Mouse (Mus musculus) right cerebral cortex, postnatal 36 days (tissue): ENCODE results near the gene Myo1f.
"Not testable (repeated sequence)": the region's sequence is repeated elsewhere in the genome, so short reads cannot be mapped to it uniquely, and the experiment has no call there.

Experiments used
- DNase-seq, 2 experiments: peaks; one replicate each; pipeline ENCODE4 v3.0.0; 2022; ENCODE audit warnings: low spot score in 2 of 2, mixed read lengths in 1 of 2

The Myo1f gene

DNA sequence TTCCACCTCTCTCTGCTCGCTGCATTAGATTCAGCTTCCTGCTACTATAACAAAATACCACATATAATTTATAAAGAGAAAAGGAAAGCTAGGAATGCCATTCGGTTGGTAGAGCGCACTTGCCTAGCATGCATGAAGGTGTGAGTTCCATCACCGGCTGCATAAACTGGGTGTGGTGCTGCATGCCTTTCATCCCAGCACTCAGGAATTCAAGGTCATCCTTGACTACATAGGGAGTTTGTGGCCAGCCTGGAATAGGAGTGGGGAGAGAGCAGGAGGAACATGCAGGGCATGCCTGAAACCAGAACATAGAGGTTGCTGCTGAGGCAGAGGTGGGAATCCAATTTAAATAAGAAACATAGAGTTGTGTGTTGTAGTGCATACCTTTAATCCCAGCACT, 28.6 kb downstream of the Myo1f start:
- no peak for DNase-seq

DNA sequence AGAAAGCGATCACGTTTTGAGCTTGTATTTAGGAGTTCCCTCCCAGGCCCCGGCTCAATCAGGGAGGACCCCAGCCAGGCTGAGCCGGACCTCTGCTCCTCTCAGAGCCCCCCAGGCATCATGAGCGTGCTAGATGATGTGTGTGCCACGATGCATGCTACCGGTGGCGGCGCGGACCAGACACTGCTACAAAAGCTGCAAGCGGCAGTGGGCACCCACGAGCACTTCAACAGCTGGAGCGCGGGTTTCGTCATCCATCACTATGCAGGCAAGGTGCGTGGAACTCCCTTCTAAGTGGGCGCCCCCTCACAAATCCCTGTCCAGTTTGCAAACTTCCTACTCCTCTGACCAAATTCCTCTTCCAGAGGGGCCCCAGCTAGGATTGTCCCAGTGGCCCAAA, 30.5 kb downstream of the Myo1f start:
- no peak for DNase-seq

DNA sequence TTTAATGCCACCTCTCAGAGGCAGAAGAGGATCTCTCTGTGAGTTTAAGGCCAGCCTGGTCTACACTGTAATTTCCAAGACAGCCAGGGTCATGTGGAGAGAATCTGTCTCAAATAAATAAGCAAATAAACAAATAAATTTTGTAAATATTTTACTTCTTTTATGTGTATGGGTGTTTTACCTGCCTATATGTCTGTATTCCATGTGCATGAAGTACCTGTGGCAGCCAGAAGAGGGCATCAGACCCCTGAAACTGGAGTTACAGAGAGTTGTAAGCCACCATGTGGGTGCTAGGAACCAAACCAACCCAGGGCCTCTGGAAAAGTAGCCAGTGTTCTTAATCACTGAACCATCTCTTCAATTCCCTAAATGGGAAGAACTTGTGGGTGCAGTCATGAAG, 41.8 kb downstream of the Myo1f start:
- DNase-seq, result no peak

DNA sequence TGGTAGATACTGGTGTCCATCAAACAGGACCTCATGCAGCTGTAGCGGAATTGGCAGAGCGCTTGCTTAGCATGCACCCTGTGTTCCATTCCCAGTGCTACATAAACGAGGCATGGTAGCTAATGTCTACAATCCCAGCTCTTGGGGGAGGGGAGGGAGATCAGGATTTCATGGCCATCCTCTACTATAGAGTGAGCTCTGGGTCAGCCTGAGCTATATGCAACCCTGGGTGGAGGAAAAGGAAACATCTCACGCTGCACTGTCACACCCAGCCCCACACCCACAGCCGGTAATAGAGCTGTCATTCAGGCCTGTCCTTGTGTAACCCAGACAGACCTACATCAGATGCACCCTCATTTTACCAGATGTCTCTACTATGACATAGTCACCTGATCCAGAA, 43.0 kb downstream of the Myo1f start:
- DNase-seq, result no peak

DNA sequence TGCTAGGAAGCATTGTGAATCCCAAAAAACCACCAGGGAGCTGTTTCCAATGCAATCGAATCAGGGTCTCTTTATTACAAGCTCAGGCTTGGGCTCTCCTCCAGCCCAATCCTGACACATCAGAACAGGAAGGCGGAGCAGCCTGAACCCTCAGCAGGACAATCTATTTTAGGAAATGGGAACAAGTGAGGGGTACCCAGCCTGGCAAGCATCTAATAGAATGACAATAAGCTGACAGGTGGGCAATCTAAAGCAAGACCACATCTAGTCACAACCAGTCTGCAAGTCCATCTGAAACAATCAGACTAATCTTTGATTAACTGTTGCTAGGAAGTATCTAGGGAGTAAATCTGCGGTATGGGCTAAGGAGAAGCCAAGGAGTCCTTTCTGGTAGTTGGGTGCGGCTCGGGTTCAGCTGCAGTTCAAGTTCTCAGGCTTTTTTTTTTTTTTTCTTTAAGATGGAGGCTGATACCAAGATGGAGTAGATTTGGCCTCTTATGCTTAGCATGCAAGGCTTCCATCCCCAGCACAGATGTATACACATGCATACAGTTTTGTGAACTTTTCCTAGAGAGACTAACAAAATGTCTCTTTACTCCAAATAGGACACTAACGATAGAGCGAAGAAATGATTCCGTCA, 44.4 kb downstream of the Myo1f start:
- DNase-seq, result no peak

DNA sequence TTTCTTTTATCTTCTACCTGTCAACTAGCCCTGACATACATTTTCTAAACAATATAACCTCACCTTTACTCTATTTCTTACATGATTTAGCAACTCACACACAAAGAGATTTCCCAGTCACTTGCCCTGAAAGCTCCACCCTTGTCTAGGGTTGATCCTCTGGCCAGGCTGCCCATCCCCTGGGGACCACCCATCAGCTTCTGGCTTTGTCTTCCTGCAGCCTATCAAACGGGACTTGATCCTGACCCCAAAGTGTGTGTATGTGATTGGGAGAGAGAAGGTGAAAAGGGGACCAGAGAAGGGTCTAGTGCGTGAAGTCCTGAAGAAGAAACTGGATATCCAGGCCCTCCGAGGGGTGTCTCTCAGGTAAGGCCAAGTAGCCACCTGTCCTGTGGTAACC, 45.3 kb downstream of the Myo1f start:
- DNase-seq, result no peak

DNA sequence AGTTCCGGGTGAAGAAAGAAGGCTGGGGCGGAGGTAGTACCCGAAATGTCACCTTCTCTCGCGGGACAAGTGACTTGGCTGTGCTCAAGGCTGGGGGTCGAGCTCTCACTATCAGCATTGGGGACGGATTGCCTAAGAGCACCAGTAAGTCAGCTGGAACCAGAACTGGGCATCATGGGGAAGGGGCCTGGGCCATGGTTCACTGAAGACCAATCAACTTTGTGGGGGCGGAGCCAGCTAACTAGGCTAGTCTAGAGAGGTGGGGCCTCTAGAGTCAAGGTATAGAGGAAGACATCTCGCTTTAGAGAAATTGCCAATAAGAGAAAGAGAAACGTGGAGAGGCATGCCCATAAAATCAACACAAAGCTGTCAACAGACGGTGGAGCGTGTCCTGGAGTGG, 46.4 kb downstream of the Myo1f start:
- no peak for DNase-seq

DNA sequence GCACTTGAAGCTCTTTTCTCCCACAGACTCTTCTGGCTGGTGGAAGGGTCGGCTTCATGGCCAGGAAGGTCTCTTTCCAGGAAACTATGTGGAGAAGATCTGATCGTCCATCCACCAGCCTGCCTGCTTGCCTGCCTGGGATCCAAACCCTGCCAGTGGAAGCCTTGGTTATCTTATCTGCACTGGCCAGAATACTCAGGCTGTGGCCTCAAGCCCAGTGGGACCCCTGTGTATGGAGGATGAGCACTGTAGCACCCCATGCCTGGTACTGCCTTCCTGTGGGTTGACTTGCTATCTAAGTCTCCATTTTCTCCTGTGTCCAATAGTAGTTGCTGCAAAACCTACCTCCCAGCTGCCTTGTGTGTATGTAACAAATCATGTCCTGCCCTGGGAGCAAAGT, 51.8 kb downstream of the Myo1f start:
- no peak for DNase-seq

DNA sequence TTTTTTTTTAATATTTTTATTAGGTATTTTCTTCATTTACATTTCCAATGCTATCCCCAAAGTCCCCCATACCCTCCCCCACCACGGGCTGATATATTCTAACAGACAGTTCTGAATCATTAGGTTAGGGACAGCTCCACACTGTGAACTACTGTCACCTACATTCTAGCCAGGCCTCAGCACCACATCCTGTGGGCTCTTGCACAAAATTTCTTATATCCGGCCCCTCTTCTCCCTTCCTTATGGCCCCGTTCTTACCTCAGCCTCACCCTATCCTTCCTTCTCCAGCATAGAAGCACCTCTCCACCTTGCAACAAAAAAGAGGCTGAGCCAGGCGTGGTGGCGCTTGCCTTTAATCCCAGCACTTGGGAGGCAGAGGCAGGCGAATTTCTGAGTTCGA, 55.0 kb downstream of the Myo1f start:
- no peak for DNase-seq

DNA sequence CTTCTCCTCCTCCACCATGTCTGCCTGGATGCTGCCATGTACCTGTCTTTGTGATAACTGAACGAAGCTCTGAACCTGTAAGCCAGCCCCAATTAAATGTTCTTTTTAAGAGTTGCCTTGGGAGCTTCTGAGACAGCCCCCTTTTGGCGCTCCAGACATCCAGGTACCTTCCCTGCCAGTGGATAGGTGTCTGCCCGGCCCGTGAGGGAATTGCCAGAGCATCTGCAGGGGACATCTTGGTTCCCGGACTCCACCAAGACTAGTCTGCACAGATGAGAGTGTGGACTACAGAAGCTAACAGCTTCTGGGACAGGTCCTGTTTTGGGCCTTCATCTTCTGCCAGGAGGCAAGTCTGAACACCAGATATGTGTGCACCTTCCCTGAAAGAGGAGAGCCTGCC, 58.2 kb downstream of the Myo1f start:
- not testable (repeated sequence) for DNase-seq

DNA sequence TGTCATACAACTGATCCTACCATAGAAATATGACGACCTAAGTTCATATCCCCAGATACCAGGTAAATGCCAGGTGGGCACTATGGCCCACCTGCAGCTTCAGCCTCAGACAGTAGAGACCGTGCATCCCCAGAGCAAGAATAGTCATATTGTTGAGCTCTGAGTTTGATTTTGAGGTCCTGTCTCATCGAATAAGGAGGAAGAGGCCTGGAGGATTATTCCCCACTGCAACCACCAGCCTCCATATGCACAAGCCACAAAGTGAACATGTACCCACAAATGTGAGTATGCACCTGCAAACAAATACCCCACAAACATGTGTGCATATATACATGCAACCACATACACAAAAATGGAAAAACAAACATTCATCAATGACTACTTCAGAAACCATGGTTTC, 71.8 kb downstream of the Myo1f start:
- no peak for DNase-seq

DNA sequence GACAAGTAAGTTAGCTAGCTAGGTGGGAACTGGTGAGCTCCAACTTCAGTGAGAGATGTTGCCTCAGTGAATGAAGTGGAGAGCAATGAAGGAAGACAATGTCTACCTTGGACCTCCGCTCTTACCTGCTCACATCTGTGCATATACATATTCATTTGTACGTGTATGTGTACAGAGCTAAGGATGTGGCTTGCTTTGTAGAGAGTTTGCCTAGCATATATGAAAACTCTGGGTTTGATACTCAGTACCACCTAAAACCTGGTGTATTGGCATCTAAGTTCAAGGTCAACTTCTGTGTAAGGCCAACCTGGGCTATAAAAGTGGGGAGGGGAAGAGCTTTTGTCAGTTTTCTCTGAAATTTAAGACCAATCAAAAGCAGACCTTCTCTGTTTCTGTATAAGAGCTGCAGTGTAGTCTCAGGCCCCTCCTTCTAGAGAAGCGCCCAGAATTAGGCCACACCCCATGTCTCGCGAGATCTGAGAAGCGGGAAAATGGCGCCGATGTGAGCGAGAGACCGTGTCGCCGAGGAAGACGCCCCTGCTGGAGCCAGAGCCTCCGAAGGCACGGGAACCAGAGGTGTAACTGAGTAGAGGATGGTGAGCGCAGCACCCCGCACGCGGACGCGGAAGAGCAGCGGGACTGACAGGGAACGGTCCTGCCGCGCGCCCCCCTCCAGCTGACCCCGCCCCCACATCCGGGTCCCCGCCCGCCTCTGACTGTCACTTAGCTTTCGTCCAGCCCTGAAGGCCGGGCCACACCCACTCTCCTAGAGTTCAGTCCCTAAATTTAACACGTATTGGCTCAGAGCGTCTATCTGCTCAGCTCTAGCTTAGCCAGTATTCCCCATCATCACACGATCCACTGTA, 73.3 kb downstream of the Myo1f start, which contains the start of gene Zfp414:
Gene Zfp414, plus strand, starts transcription at position 470 of the 866 bp plus-strand sequence.
- peak; percentile 81 to 83 for DNase-seq

DNA sequence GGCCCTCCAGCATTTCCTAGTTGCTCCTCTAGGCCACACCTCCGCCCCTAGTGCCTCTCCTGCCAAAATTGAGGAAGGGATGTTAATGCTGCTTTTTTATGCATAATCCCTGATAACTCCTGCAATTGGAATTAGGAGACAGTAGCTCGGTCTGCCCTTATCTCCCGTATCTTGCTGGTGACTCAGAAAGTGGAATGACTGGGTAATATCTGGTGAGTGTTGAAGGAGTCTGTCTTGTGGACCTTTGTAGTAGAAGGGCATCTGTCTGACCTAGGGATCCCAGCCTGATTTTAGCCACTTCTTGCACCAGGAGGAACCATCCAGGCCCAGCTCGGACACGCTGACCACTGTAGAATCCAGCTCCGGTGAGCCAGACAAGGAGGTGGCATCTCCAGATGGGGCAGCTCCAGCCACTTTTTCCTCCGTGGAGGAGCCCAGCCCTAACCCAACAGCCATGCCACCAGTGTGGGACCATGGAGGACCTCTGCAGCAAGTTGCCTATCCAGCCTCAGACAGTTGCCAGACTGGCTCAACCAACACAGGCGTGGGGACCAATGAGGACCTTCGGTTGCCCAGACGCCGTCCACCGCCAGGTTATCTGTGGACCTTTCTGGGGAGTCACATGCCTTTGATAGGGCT, 74.1 kb downstream of the Myo1f start:
- DNase-seq, result no peak

DNA sequence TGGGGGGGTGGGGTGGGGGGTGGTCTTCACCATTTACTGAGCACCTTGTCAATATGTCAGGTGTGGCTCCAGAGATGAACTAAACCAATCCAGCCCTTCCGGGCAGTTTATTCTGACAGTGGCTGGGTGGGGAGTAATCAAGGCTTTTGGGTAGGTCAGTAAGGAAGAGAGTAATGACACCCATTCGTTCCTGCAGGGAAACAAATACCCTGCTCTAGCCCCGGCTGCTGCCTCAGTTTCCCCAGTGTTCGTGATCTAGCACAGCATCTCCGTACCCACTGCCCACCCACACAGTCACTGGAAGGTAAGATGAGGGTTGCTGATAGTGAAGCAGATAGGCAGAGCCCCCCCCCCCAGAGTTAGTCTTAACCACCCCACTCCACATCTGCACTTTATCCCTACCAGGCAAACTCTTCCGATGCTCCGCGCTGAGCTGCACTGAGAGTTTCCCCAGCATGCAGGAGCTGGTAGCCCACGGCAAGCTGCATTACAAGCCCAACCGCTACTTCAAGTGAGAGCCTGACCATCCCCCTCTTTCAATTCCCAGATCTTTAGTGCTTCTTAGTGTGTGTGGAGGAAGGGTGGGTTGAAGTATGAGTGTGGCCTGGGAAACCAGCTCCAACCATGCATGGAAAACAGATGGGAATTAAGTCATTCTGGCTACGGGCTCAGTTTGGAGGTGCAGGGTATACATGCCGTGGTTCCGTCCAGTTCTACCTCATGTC, 74.8 kb downstream of the Myo1f start:
- no peak for DNase-seq

DNA sequence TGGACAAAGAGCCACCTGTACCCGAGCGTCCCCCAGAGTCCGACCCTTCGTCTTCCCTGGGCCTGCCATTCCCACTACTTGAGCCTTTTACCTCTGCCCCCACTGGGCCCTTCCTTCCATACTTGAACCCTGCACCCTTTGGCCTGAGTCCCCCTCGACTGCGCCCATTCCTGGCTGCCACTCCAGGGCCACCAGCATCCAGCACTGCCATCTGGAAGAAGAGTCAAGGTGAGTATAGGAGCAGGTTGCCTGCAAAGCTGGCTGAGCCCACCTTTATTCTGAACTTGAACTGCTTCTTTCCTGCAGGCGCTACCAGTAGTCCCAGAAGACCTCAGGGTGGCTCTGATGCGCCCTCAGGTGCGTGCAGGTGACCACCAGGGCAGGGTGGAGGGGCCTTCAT, 75.7 kb downstream of the Myo1f start:
- no peak for DNase-seq

DNA sequence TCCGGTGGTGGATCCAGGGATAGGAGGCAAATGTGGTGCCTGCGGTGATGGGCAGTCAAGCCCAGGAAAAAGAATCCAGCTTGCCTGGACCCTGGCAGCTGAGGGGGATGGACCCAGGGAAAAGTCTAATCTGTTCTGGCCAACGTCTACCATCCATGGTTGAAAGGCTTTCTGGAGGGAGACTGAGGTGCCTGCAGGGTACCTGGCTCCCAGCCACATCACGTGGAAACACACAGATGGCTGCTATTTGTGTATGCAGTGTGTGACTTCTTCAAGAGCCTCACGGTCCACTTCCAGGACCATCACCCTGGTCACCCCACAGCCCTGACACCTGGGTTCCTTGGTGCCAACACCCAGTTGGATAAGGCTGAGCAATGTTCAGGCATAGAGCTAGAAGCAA, 76.3 kb downstream of the Myo1f start:
- no peak for DNase-seq

DNA sequence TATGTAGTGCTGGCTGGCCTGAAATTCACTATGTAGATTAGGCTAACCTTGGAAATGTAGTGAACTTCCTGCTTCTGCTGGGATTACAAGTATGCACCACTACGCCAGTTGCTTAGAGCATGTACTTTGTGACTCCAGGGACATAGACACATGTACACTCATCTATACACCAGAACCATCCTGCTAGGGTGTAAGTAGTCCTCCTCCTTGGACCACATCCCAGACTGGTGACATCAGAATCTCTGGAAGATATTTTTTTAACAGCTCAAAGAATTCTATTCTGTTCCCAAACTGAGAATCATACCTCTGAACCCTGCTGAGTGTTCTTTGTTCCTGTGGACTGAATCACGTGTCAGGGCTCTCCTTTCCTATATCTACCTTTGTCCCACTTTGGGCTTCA, 81.5 kb downstream of the Myo1f start:
- DNase-seq, result peak in 1 of 2 experiments; percentile 75

DNA sequence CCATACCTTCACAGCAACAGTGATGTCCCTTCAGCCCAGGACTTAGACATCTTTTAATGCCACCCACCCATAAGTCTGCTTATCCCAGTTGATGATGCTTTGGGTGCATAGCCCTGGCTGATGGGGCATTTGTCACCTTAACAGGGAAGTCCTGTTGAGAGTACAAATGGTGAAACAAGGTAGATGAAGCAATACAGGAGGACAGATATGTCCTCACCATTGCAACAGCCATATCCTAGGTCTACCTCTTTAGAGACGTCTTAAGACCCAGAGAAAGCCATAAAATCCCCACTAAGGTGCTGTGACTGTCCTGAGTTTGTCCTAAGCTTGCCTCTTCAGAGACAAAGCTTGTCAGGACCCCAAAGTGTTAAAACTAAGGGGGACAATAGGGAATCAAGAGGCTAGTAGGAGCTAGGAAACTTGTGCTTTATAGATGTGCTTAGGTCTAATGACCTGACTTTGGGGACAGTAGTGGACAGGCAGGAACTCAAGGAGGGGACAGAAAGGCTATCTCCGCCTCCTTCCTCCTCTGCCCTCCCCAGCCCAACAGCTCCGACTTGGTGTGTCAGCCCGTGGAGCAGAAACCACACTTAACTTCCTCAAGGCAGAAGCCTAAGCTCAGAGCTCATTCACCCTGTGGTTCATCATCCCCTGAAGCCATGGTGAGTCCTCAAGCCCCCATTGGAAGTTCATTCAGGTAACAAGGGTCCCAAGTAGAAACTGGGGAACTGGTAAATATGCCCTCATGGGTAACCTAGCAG, 82.2 kb downstream of the Myo1f start, which contains the start of gene Pram1:
Gene Pram1, plus strand, starts transcription at position 541 of the 761 bp plus-strand sequence.
- DNase-seq, result no peak

DNA sequence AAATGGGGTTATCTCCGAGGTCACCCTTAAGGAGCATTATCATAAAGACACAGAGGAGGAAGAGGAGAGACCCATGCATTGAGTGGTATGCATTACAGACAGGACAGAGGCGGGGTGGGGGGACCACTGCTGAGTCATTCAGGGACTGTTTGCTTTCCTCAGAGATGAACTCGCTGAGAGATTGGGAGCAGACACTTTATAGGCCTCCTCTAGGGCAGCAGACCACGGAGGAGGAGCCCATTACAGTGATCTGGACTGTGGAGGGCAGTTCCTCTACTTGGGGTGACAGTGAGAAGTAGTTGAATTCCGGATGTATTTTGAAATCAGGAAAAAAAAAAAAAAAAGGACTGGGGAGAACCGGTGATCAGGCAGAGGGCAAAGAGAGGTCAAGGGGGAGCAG, 84.2 kb downstream of the Myo1f start:
- DNase-seq, result no peak

DNA sequence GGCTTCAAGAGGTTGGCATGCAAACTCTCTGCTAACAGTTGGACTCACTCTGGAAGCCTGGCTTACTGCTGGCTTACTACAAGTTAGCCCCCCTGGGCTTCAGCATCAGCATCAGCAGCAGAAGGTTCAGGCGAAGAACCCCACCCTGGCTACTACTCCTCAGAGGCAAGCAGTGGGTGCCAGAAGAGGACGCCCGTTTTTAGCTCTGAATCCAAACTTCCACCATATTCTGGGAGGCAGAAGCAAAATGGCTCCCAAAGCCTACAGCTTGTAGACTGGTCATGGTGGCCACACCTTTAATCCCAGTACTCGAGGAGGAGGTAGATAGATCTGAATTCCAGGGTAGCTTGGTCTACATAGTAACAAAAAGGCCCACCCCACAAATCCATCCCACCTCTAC, 88.6 kb downstream of the Myo1f start:
- no peak for DNase-seq

DNA sequence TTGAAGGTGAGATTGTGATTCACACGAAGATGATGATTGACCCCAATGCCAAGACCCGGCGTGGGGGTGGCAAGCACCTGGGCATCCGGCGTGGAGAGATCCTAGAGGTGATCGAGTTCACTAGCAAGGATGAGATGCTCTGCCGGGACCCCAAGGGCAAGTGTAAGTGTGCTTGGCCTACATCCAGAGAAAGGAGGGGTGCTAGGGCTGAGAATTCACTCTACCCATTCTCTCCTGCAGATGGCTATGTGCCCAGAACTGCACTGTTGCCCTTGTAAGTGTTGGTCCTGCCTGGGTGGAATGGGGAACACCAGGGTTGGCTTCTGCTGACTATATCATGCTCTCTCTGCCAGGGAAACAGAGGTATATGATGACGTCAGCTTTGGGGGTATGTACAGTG, 89.6 kb downstream of the Myo1f start:
- DNase-seq, result no peak
